Mouse (Mus musculus): ENCODE measurements around the gene Tnfrsf1a. TPM values are rescaled to one million over a fixed set of nuclear protein-coding genes. Genes with fewer than 3 reads are reported as not detected.

The Tnfrsf1a gene
- polyA plus RNA-seq, 1 experiment from 2014 or later: 82.6 TPM

GRCm38 (mm10) chr6:125334356-125334755 lies 14.8 kb upstream of the Tnfrsf1a start:
- WGBS: 72% methylated on average over 2 of the region's 2 CpGs
- Histone ChIP-seq H3K9me3 (replicated peaks; ENCODE audit: control insufficient read depth, low read length) (no peaks in the 10 kb centered on the region), H3K27me3 (ENCODE audit: control insufficient read depth, insufficient read depth, low read length) (no peaks in the 10 kb centered on the region), H3K4me2 (ENCODE audit: low read depth, low read length) (no peak overlapping the region), H3K27ac (ENCODE audit: low read length) (no peak overlapping the region), H3K4me3 (replicated peaks; ENCODE audit: low read length) (no peak overlapping the region), H3K4me1 (ENCODE audit: control insufficient read depth, insufficient read depth, low read length) (peaks cover 6% of the 10 kb centered on the region; the same call in 1 of the 2 replicates), H3K9ac (ENCODE audit: low read length) (no peak overlapping the region), H3K36me3 (ENCODE audit: control insufficient read depth, insufficient read depth, low read length) (no peaks in the 10 kb centered on the region)
- ATAC-seq (ENCODE audit: insufficient read depth, low FRiP score): no peak

GRCm38 (mm10) chr6:125338791-125339660 lies 10.1 kb upstream of the Tnfrsf1a start:
- Histone ChIP-seq H3K36me3 (ENCODE audit: control insufficient read depth, insufficient read depth, low read length) (no peaks in the 10 kb centered on the region), H3K9me3 (replicated peaks; ENCODE audit: control insufficient read depth, low read length) (no peaks in the 10 kb centered on the region), H3K4me3 (replicated peaks; ENCODE audit: low read length) (no peak overlapping the region), H3K4me1 (ENCODE audit: control insufficient read depth, insufficient read depth, low read length) (peaks cover 17% of the 10 kb centered on the region), H3K27me3 (ENCODE audit: control insufficient read depth, insufficient read depth, low read length) (no peaks in the 10 kb centered on the region), H3K27ac (ENCODE audit: low read length) (peak overlapping the region; percentile 27; the same call in 1 of the 2 replicates), H3K9ac (ENCODE audit: low read length) (no peak overlapping the region), H3K4me2 (ENCODE audit: low read depth, low read length) (no peak overlapping the region)
- no peak for ATAC-seq (ENCODE audit: insufficient read depth, low FRiP score)
- 71% methylated on average over 9 of the region's 9 CpGs for WGBS

GRCm38 (mm10) chr6:125340244-125340643 lies 8.9 kb upstream of the Tnfrsf1a start:
- H3K9me3 ChIP-seq (replicated peaks; ENCODE audit: control insufficient read depth, low read length): no peaks in the 10 kb centered on the region
- H3K27ac ChIP-seq (ENCODE audit: low read length): peak overlapping the region; percentile 79
- 49% methylated on average over 5 of the region's 5 CpGs for WGBS
- peaks cover 25% of the 10 kb centered on the region for H3K4me1 ChIP-seq (ENCODE audit: control insufficient read depth, insufficient read depth, low read length)
- 0 out of 2 replicates have a peak overlapping the region, but pooled peaks have one; percentile 26 for H3K9ac ChIP-seq (ENCODE audit: low read length)
- ATAC-seq (ENCODE audit: insufficient read depth, low FRiP score): no peak
- no peak overlapping the region for H3K4me3 ChIP-seq (replicated peaks; ENCODE audit: low read length)
- H3K36me3 ChIP-seq (ENCODE audit: control insufficient read depth, insufficient read depth, low read length): no peaks in the 10 kb centered on the region
- H3K4me2 ChIP-seq (ENCODE audit: low read depth, low read length): no peak overlapping the region
- no peaks in the 10 kb centered on the region for H3K27me3 ChIP-seq (ENCODE audit: control insufficient read depth, insufficient read depth, low read length)

- Histone ChIP-seq H3K9me3 (replicated peaks; ENCODE audit: control insufficient read depth, low read length) (no peaks in the 10 kb centered on the region), H3K4me2 (ENCODE audit: low read depth, low read length) (no peak overlapping the region), H3K27me3 (ENCODE audit: control insufficient read depth, insufficient read depth, low read length) (no peaks in the 10 kb centered on the region), H3K36me3 (ENCODE audit: control insufficient read depth, insufficient read depth, low read length) (no peaks in the 10 kb centered on the region), H3K4me1 (ENCODE audit: control insufficient read depth, insufficient read depth, low read length) (peaks cover 31% of the 10 kb centered on the region), H3K9ac (ENCODE audit: low read length) (no peak overlapping the region; the same call in 1 of the 2 replicates), H3K4me3 (replicated peaks; ENCODE audit: low read length) (no peak overlapping the region), H3K27ac (ENCODE audit: low read length) (no peak overlapping the region)
- no peak for ATAC-seq (ENCODE audit: insufficient read depth, low FRiP score)
- 65% methylated on average over 3 of the region's 3 CpGs for WGBS
Observed at GRCm38 (mm10) chr6:125342198-125342597, 7.0 kb upstream of the Tnfrsf1a start.

GRCm38 (mm10) chr6:125344084-125344483 lies 5.1 kb upstream of the Tnfrsf1a start:
- peaks cover 36% of the 10 kb centered on the region for H3K4me1 ChIP-seq (ENCODE audit: control insufficient read depth, insufficient read depth, low read length)
- 19% methylated on average over 8 of the region's 8 CpGs for WGBS
- H3K36me3 ChIP-seq (ENCODE audit: control insufficient read depth, insufficient read depth, low read length): no peaks in the 10 kb centered on the region
- no peaks in the 10 kb centered on the region for H3K27me3 ChIP-seq (ENCODE audit: control insufficient read depth, insufficient read depth, low read length)
- peak; percentile 35; the same call in 1 of the 2 replicates for ATAC-seq (ENCODE audit: insufficient read depth, low FRiP score)
- H3K4me3 ChIP-seq (replicated peaks; ENCODE audit: low read length): no peak overlapping the region
- H3K9ac ChIP-seq (ENCODE audit: low read length): peak overlapping the region; percentile 63
- no peaks in the 10 kb centered on the region for H3K9me3 ChIP-seq (replicated peaks; ENCODE audit: control insufficient read depth, low read length)
- H3K4me2 ChIP-seq (ENCODE audit: low read depth, low read length): peak overlapping the region; percentile 38; the same call in 1 of the 2 replicates
- H3K27ac ChIP-seq (ENCODE audit: low read length): peak overlapping the region; percentile 91

GRCm38 (mm10) chr6:125344866-125345265 lies 4.3 kb upstream of the Tnfrsf1a start:
- ATAC-seq (ENCODE audit: insufficient read depth, low FRiP score): 0 out of 2 replicates have a peak, but pooled peaks have one; percentile 3
- 53% methylated on average over 4 of the region's 4 CpGs for WGBS
- peak overlapping the region; percentile 91 for H3K27ac ChIP-seq (ENCODE audit: low read length)

DNA sequence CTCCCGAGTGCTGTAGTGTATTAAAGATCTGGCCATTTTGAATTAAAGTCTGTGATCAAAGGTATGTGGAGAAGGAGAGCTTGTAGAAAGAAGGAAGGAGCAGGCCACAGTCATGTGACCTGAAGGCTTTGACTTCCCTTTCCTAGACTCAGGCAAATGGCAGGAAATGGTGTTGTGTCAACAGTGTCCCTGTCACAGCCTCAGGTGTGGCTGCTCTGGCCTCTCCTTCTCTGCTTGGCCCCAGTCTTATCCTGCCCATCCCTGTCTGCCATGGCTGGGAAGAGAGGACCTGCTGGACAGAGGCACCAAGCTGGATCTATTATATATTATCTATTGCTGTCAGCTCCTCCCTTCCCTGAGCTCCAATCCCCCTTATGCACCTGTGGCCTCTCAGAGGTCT lies 3.5 kb upstream of the Tnfrsf1a start:
- no peaks in the 10 kb centered on the region for H3K9me3 ChIP-seq (replicated peaks; ENCODE audit: control insufficient read depth, low read length)
- peaks cover 32% of the 10 kb centered on the region for H3K4me1 ChIP-seq (ENCODE audit: control insufficient read depth, insufficient read depth, low read length)
- H3K27me3 ChIP-seq (ENCODE audit: control insufficient read depth, insufficient read depth, low read length): no peaks in the 10 kb centered on the region
- H3K27ac ChIP-seq (ENCODE audit: low read length): peak overlapping the region; percentile 79
- H3K4me2 ChIP-seq (ENCODE audit: low read depth, low read length): no peak overlapping the region
- 77% methylated on average over 1 of the region's 1 CpGs for WGBS
- H3K9ac ChIP-seq (ENCODE audit: low read length): no peak overlapping the region
- no peaks in the 10 kb centered on the region for H3K36me3 ChIP-seq (ENCODE audit: control insufficient read depth, insufficient read depth, low read length)
- no peak for ATAC-seq (ENCODE audit: insufficient read depth, low FRiP score)
- no peak overlapping the region for H3K4me3 ChIP-seq (replicated peaks; ENCODE audit: low read length)

More at GRCm38 (mm10) chr6:125344866-125345265, 4.3 kb upstream of the Tnfrsf1a start:
- Histone ChIP-seq H3K27me3 (ENCODE audit: control insufficient read depth, insufficient read depth, low read length) (no peaks in the 10 kb centered on the region), H3K4me3 (replicated peaks; ENCODE audit: low read length) (no peak overlapping the region), H3K4me2 (ENCODE audit: low read depth, low read length) (no peak overlapping the region), H3K9me3 (replicated peaks; ENCODE audit: control insufficient read depth, low read length) (no peaks in the 10 kb centered on the region), H3K36me3 (ENCODE audit: control insufficient read depth, insufficient read depth, low read length) (no peaks in the 10 kb centered on the region), H3K9ac (ENCODE audit: low read length) (peak overlapping the region; percentile 63; the same call in 1 of the 2 replicates), H3K4me1 (ENCODE audit: control insufficient read depth, insufficient read depth, low read length) (peaks cover 36% of the 10 kb centered on the region)

DNA sequence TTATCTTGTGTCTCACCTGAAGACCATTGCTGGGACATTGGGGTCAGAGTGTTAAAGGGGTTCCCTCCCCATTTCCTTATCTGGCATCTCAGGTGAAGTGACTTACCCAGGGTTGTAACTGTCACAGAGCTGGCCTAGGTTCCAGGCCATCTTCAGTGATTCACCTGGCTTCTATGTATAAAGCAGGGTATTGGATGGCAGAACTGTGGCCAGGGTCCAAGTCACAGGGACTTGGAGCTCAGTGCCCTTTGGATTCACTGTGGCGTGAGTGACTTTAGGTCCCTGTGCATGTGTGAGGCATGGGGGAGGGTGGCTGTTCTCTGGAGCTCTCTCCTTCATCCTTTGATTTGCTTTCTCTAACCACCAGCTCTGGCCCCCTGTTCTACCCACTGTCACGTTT lies 3.1 kb upstream of the Tnfrsf1a start:
- peaks cover 33% of the 10 kb centered on the region for H3K4me1 ChIP-seq (ENCODE audit: control insufficient read depth, insufficient read depth, low read length)
- H3K4me3 ChIP-seq (replicated peaks; ENCODE audit: low read length): no peak overlapping the region
- H3K27ac ChIP-seq (ENCODE audit: low read length): peak overlapping the region; percentile 79; the same call in 1 of the 2 replicates
- H3K36me3 ChIP-seq (ENCODE audit: control insufficient read depth, insufficient read depth, low read length): no peaks in the 10 kb centered on the region
- H3K9ac ChIP-seq (ENCODE audit: low read length): no peak overlapping the region
- no peaks in the 10 kb centered on the region for H3K27me3 ChIP-seq (ENCODE audit: control insufficient read depth, insufficient read depth, low read length)
- no peaks in the 10 kb centered on the region for H3K9me3 ChIP-seq (replicated peaks; ENCODE audit: control insufficient read depth, low read length)
- WGBS: 54% methylated on average over 2 of the region's 2 CpGs
- H3K4me2 ChIP-seq (ENCODE audit: low read depth, low read length): no peak overlapping the region
- ATAC-seq (ENCODE audit: insufficient read depth, low FRiP score): no peak

DNA sequence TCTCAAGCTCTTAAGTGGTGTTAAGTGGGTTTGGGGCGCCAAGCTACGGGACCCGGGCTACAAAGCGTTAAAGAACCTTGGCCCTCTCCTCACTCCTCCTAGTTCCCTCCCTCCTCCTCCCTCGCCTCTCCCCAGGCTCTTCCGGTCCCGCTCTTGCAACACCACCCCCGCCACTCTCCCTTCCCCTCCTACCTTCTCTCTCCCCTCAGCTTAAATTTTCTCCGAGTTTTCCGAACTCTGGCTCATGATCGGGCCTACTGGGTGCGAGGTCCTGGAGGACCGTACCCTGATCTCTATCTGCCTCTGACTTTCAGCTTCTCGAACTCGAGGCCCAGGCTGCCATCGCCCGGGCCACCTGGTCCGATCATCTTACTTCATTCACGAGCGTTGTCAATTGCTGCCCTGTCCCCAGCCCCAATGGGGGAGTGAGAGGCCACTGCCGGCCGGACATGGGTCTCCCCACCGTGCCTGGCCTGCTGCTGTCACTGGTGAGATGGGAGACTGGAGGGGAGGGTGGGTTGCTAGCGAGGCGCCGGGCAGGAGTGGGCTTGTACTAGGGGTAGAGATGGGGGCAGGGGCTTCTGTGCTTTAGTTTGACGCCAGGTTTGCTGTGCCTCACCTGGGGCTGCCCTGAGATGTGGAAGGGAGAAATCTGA lies 541 bp downstream of the Tnfrsf1a start:
- H3K4me2 ChIP-seq (ENCODE audit: low read depth, low read length): peak overlapping the region; percentile 72
- H3K4me3 ChIP-seq (replicated peaks; ENCODE audit: low read length): peak overlapping the region; percentile 90
- under 1% methylated on average over 27 of the region's 27 CpGs for whole genome bisulfite sequencing
- peaks cover 48% of the 10 kb centered on the region for H3K4me1 ChIP-seq (ENCODE audit: control insufficient read depth, insufficient read depth, low read length)
- ATAC-seq (ENCODE audit: insufficient read depth, low FRiP score): peak; percentile 89
- no peaks in the 10 kb centered on the region for H3K9me3 ChIP-seq (replicated peaks; ENCODE audit: control insufficient read depth, low read length)
- peak overlapping the region; percentile 95 for H3K9ac ChIP-seq (ENCODE audit: low read length)
- no peaks in the 10 kb centered on the region for H3K27me3 ChIP-seq (ENCODE audit: control insufficient read depth, insufficient read depth, low read length)
- no peaks in the 10 kb centered on the region for H3K36me3 ChIP-seq (ENCODE audit: control insufficient read depth, insufficient read depth, low read length)
- H3K27ac ChIP-seq (ENCODE audit: low read length): peak overlapping the region; percentile 92

All from stomach, embryonic 16.5 days (tissue).